Mouse (Mus musculus) heart, postnatal 10 days (tissue): ENCODE results near the gene Ube2h. TPM values are rescaled to one million over a fixed set of nuclear protein-coding genes. Genes with fewer than 3 reads are reported as not detected.
A peak's percentile ranks its signal among the peaks of the same experiment; 100 is the strongest.
"Not testable (repeated sequence)": the region's sequence is repeated elsewhere in the genome, so short reads cannot be mapped to it uniquely, and the experiment has no call there.

Experiments
- DNase-seq, 2 experiments: peaks; one replicate each; pipeline ENCODE4 v3.0.0; 2021
- intact Hi-C: fragments of 180-260 bp; cut with DNase I; formaldehyde crosslinking; loops from one replicate; pipeline ENCODE4 v1.15.1; 2025
- total RNA-seq, 2 experiments: library from RNA; stranded (reverse); gene quantifications; 2 replicates each; pipeline ENCODE4 v1.2.3; 2021

The Ube2h gene
- total RNA-seq, 2 experiments from 2014 or later = 84.2 to 86.2 TPM

DNA sequence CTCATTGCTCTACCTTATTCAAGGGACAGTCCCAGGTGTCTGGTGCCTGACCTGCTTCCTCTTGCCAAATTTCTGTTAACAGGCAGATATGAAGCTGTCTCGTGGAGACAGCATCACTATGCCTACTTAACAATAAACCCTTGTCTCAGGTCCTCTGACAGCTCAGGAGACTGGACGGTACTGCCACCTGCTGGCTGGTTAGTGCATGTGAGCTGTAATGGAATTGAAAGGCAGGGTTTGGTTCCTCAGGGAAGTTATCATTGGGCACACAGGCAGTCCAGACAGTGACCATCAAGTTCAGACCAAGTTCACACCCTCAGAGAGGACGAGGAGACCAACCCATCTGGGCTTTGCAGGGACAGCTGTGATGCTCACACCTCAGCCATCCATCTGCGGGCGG lies 93.6 kb downstream of the Ube2h start:
- peak; percentile 73 to 82 for DNase-seq
- intact Hi-C loops = loop anchor here (2.0 kb wide), 1 partner anchor 146 kb away; no protein-coding TSS in a partner anchor

DNA sequence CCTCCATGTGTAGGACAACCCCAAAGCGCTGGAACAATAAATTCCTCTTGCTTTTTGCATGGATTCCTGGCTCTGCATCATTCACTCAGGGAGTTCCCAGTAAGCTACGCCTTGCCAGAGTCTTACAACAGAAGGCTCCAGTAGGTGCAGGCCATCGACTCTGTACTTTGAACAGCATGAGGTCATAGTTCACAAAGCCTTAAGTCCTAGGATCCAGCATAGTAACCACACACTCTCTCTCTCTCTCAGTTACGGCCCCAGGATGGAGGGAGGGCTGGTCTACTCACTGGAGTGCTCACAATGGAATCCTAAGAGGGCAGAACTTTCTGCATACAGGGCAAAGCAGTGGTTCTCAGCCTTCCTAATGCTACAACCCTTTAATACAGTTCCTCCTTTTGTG lies 95.5 kb downstream of the Ube2h start:
- intact Hi-C loops = loop anchor here (5.0 to 10.0 kb wide), 3 partner anchors 117 to 377 kb away; partner anchors contain the start of gene Strip2
- no peak for DNase-seq

DNA sequence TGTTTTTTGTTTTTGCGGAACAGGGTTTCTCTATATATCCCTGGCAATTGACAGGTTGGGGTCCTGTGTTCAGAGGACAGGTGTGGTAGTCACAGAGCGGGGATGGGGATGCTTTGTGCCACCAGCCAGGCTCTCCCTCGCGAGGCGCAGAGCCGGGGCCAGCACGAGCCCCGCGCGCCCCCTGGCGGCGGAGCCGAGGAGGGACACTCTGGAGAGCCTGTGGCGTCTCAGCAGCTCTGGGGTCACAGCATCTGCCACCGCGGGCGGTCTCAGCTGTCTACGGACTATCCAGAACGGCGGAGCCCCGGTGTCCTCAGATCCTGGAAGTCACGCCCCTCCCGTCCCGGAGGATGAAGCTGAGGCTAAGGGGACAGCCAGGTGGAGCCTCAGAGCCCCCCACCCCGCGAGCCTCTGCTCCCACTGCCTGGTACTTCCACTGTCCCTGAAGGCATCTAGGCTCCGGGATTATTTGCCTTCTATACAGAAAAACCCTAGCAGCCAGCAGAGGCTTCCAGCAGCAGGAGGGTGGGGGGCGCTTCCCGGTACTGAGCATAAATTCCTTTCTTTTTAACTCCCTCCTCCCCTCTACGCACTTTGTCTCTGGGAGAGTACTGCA lies 98.6 kb downstream of the Ube2h start:
- DNase-seq = peak; percentile 76 to 85
- intact Hi-C loops = loop anchor here (1.0 to 10.0 kb wide), 4 partner anchors 113 to 373 kb away; partner anchors contain the start of gene Strip2

DNA sequence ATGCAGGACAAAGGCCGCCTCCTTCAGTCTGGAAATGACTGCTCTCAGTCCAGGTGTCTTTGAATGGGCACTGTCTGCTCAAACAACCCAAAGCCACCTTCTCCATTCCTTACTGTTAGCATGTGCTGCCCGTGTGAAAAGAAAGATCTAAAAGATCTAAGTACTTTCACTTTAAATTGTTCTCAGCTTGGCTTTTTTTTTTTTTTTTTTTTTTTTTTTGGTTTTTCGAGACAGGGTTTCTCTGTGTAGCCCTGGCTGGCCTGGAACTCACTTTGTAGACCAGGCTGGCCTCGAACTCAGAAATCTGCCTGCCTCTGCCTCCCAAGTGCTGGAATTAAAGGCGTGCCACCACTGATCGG lies 99.2 kb downstream of the Ube2h start:
- intact Hi-C loops = loop anchor here (1.0 to 10.0 kb wide), 4 partner anchors 113 to 373 kb away; partner anchors contain the start of gene Strip2
- not testable (repeated sequence) for DNase-seq

DNA sequence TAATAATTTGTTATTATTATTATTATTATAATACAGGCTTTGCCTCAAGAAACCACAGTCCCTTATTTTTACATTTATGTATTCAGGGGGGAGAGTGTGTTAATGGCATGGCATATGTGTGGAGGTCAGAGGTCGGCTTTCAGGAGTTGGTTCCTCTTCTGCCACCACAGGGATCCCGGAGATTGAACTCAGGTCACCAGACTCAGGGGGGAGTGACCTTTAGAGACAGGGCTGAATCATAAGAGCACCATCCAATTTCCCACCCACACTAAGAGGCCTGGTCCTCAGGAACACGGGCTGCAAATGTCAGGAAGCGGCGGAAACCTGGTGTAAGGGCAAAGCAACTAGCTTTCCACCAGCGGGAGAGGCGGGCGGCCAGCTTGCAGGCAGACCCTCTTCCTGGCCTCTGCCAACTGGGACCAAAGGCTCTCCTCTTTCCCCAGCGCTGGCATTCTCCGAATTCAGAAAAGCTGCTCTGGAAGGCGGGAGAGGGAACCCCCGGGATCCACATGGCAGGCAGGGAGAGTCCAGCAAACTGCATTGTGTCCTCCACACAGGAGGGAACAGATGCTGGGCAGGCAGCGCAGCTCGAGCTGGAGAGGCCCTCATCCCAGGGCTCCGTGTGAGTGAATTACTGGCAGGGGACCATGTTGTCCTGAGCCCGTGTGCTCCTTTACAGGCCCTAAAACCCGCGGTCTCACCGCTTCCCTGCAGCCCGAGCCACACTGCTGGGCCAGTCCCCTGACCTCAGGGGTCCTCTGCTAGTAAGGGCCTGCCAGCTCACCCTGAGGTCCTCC lies 99.8 kb downstream of the Ube2h start:
- intact Hi-C loops = loop anchor here (1.0 to 10.0 kb wide), 4 partner anchors 112 to 372 kb away; partner anchors contain the start of gene Strip2
- DNase-seq = no peak

DNA sequence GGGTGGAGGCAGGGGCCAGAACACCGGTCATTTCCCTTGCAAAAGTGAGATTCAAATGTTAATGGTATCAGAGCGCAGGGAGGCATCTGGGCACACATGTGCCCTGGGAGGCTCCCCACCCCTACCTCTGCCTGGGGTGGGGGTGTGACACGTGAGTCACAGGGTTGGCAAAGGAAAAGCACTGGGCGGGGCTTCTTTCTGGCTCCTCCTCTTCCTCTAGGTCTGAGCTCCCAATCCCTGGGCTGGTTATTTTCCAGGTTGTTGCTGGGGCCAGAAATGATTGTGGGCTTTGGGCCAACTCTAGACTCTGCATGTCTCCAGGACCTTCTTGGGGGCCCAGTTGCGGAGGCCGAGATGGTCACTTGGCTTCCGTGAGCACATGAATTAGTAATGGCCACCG lies 108.2 kb downstream of the Ube2h start:
- intact Hi-C loops = loop anchor here (5.0 kb wide), 1 partner anchor 69 kb away; no protein-coding TSS in a partner anchor
- peak in 1 of 2 experiments; percentile 23 for DNase-seq

DNA sequence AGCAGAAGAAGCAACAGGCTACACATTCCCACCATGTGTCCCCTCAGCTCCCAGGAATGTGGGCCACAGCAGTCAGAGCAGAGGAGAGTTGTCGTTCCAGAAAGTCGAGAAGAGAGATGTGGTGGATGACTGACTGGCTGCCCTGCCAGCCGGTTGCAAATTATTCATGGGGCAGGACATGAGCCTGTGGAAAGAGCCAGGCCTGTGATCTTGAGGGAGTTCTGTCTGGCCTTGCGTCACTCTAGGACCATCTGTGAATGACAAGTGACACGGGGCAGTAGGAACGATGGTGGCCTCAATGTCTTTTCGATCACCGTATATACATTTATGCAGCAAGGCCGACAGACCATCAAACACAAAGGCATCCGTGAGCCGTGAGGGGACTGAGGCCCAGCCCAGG lies 108.7 kb downstream of the Ube2h start:
- no peak for DNase-seq
- intact Hi-C loops = loop anchor here (5.0 kb wide), 1 partner anchor 68 kb away; no protein-coding TSS in a partner anchor

DNA sequence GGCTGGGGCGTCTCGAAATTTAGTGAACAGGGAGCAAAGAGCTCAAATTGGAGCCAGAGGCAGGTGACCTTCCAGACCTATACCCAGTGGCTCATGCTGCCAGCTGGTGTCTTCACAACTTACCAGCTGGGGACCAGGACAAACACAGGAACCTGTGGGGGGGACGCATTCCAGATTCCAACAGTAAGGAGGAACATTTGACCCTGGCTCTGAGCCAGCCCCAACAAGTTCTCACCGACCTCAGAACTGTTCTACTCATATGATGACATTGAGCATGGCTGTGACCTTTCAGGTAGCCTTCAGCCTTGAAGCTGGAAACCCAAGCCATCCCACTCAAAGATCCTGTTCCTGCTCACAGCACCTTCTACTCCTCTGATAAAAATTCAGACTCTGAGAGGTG lies 120.7 kb downstream of the Ube2h start:
- intact Hi-C loops = no loop called here
- no peak for DNase-seq

DNA sequence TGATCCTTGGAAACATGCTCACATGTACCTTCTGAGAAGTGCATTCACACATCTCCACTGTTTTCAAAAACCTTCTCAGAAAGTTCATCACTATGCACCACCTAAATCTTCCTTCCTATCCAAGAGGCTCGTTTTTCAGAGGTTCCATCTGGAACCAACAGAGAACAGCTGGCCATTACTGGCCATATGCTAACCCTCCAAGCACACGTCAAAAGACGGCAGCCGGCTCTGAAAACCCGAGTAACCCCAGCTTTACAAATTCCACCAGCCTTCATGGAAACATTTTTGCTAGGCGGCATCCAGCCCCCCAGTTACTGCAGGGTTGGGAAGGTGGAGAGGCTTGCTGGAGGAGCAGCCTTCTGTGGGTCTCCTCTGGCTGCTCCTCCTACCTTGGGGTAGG lies 122.3 kb downstream of the Ube2h start:
- intact Hi-C loops = no loop called here
- DNase-seq = no peak

DNA sequence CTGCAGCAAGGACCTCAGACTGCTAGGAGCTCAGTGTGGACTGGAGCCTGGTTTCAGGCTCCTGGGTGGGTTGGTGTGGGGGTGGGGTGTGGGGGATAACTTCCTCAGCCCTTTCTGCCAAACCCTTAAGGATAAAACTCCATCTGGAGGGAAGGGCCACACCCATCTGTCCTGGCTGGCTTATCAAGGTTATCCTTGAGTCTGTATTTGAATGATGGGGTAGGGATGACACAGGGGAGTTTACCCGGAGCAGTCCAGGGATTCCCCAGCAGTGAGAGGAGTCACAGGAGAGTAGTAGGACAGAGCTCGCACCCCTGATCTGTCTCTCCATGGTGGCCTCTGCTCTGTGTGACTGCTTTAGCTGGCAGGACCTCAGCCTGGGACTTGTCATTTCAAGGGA lies 124.0 kb downstream of the Ube2h start:
- no peak for DNase-seq
- intact Hi-C loops = no loop called here

DNA sequence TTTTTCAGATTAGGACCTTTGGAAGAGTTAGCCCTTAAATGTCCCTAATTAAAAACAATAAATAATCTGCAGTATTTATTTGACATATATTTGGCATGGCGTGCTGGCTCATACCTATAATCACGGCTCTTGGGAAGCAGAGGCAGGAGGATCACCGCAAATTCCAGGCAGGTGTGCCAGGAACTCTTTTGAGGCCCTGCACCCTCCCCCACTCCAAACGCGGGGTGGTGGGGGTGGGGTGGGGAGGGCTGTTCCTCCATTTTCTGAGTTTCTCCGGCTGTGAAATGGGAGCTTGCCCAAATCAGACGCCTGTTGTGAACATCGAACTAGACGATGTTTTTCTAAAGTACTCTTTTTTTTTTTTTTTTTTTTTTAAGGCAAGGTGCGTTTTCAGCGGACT lies 125.3 kb downstream of the Ube2h start:
- intact Hi-C loops = no loop called here
- no peak for DNase-seq

DNA sequence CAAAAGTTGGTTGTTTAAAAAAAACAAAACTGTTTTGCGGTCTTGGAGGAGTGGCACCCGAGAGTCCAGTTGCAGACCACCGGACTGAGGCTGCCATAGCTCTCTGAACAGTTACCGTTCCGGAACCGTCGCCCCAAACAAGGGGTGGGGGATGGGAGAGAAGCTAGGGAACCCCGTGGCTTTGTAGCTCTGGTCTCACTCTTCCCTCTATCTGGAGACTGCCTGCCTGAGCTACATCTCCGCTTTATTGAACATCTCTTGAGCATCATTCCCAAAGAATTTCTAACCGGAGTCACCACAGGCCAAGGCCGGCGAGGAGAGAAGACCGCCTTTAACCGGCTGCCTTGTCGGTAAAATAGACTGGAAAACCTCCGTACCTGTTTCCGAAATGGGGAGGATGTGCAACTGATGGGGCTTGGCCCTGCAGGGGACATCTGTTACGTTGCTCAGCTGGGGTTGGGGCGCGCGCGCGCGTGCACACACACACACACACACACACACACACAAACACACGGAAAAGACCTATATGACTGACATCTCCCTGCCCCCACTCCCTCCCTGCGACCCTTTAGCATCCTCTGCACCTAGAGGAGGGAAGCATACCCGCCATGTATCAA lies 126.2 kb downstream of the Ube2h start:
- no peak for DNase-seq
- intact Hi-C loops = no loop called here

DNA sequence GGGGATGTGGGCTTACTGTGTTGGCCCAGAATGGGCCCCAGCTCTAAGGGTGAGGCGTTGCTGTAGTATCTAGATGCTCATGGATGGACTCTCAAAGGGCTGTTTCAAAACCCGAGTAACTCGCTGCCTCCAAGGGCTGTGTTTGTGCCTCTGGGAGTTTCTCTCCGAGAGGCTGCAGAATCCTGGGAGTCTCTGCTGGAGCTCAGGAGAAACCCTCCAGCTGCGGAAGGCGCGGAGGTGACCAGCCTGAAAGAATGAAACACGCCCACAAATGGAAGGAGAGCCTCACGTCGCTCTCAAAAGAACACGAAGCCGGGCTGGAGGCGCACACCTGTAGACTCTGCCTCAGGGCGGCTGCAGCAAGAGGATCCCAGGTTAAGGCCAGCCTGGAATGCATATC lies 127.0 kb downstream of the Ube2h start:
- DNase-seq = no peak
- intact Hi-C loops = no loop called here

DNA sequence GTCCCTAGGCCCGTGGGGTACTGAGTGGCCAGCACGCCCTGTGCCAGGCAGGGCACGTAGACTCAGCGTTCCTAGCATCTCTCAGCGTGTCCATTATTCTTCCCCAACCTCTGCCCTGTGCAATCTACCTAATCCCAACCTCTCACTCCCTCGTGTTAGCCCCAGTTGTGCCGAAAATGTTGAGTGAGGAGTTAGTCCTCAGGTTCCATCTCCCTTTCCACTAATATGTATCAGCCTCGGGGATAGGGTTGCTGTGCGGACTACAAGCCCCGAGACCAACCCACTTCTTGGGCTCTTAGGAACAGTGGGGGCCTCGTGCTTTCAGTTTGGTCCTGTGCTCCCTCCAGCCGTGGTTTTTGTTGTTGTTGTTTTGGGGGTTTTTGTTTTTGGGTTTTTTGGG lies 127.8 kb downstream of the Ube2h start:
- intact Hi-C loops = no loop called here
- DNase-seq = no peak

DNA sequence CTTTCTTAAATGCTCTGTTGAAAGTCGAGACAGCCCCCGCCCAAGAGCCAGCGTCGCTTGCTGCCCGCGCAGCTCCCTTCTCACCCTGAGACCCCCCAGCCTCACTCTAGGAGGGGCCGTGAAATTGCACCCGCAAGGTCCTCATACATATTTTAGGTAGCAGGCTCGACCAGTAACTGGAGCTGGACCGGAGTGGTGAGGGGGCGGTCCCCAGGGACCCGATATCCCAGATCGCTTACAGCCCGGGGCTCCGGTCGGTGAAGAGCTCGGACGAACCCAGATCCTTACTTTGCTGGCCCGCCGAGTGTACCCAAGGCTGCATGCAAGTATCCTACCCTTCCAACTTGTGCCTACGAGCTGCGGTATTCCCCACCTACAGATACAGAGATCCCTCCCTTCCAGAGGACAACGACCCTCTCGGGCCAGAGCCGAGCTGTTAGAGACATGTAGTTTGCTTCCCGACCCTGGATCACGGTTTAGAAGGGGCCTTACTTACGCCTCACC lies 128.4 kb downstream of the Ube2h start:
- DNase-seq = no peak
- intact Hi-C loops = no loop called here

DNA sequence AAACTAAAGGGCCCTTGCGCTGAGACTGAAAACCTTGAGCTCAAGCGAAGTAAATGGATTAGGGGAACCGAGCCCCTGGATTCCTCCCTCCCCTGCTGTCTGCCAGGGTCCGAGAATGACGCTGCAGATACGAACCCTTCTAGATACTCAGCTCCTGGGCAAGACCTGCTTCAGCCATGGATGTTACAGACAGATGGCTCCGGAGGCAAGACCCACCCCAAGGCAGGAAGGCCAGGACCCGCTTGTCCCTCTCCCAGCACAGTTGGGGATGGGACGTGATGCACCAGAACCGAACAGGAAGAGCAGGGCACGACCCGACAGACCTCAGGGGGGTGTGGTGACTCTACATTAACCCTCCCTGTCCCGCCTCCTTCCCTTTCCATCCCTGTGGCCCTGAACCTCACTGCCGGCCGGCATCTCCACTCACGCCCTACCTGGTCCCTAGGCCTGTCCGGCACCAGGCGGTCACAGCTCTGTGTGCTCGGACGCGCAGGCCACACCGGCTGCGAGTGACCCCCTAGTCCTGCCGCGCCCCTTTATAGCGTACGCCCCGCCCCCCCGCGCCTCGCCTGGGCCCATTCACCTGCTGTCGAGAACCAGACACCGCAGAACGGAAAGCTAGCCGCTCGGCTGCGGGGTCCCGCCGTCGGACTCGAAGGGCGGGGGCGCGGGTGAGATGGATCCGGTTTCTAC lies 129.0 kb downstream of the Ube2h start:
- intact Hi-C loops = no loop called here
- no peak for DNase-seq

DNA sequence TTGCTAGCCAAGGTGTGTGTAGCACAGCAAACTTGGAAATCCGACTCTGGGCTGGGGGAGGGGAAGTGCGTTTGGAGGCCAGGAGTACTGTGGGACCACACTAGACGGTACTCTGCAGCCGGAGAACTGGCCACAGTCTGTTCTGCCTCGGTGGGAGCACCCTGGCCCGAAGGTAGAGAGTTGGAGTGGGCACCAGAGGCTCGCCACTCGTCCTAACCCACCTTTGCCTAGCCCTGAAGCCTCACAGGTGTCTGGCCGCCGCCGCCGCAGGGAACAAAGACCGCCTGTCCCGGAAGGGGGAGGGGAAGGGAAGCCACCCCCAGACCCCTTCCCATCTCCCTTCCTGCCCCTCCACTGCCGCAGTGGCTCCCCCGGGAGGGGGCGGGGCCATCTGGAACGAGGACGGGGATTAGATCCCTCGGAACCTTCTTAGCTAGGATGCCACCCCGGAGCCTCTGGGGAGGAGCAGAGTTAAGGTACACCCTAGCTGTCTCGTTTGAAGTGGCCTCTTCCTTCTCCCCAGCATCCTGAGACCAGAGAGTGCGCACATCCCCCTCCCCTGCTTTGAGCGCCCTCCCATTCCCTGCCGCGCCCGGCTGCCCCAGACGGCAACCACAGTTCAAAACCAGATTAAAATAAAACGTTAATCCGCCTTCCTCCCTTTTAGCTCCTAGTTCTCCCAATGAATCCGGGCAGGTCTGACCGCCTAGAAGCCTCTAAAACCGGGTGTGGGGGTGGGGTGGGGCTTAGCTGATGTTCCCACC lies 129.7 kb downstream of the Ube2h start:
- intact Hi-C loops = no loop called here
- DNase-seq = no peak

DNA sequence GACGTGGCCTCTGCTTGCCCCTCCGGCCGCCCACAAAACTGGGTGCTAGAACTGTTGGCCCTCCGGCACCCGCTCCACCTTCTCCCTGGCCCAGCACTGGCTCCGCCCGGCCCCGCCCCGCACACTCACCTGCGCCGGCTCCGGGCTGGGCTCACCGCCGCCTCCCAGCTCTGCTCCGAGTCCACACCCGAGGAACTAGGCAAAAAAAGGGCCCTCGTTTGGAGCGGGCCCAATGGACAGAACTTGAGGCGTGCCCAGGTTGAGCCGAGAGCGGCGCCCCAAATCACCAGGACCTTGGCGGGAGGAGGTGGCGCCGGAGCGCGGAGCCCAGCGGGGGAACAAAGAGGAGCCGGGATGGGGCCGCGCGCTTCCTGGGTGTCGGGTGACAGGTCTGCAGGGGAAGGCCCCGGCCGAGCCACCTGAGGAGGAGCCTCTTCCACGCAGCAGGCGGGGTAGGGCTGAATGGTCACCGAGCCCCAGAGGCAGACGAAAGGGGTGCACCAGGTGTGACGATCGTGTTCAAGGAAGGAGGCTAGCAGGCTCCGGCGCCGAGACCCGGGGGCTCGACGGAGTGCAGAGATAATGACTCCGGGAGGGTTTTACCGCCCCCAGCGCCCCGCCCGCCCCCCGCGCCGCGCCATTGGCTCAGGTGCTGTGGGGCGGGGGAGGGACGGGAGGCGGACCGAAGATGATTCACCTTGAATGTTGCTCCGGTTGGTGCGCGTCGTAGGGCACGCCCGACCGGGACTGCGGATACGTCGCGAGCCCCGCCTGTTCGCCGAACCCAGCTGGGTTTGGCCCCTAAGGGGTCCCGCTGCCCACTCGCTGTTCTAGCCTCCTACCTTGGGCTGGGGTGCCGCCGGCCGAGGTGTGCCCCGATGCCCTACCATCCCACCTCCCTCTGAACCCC lies 130.5 kb downstream of the Ube2h start:
- no peak for DNase-seq
- intact Hi-C loops = no loop called here
